Mouse (Mus musculus): Measurements from ENCODE around the gene Pex14.
A peak's percentile ranks its signal among the peaks of the same experiment; 100 is the strongest.

Gene Pex14

GRCm38 (mm10) chr4:149055847-149056246 lies 43.8 kb downstream of the Pex14 start:
- no peak for DNase-seq (ENCODE audit: low spot score)

GRCm38 (mm10) chr4:149049351-149050159 lies 50.1 kb downstream of the Pex14 start:
- DNase-seq (ENCODE audit: low spot score): no peak

- DNase-seq (ENCODE audit: low spot score): no peak
Measured at GRCm38 (mm10) chr4:149048625-149049228, 50.9 kb downstream of the Pex14 start.

GRCm38 (mm10) chr4:149047360-149047759 lies 52.3 kb downstream of the Pex14 start:
- peak; percentile 71 for DNase-seq (ENCODE audit: low spot score)

GRCm38 (mm10) chr4:149045885-149046284 lies 53.8 kb downstream of the Pex14 start:
- DNase-seq (ENCODE audit: low spot score): no peak

- no peak for DNase-seq (ENCODE audit: low spot score)
Measured at GRCm38 (mm10) chr4:149040289-149040688, 59.4 kb downstream of the Pex14 start.

GRCm38 (mm10) chr4:149037706-149038105 lies 62.0 kb downstream of the Pex14 start:
- no peak for DNase-seq (ENCODE audit: low spot score)

- DNase-seq (ENCODE audit: low spot score): no peak
Measured at GRCm38 (mm10) chr4:149036592-149036991, 63.1 kb downstream of the Pex14 start.

GRCm38 (mm10) chr4:149031507-149031906 lies 68.2 kb downstream of the Pex14 start:
- DNase-seq (ENCODE audit: low spot score): no peak

GRCm38 (mm10) chr4:149027571-149027970 lies 72.1 kb downstream of the Pex14 start:
- DNase-seq (ENCODE audit: low spot score): no peak

- DNase-seq (ENCODE audit: low spot score): no peak
Measured at GRCm38 (mm10) chr4:149025242-149025641, 74.4 kb downstream of the Pex14 start.

GRCm38 (mm10) chr4:149021021-149021420 lies 78.7 kb downstream of the Pex14 start:
- no peak for DNase-seq (ENCODE audit: low spot score)

GRCm38 (mm10) chr4:149019456-149019855 lies 80.2 kb downstream of the Pex14 start:
- DNase-seq (ENCODE audit: low spot score): no peak

- DNase-seq (ENCODE audit: low spot score): no peak
Measured at GRCm38 (mm10) chr4:149006756-149007155, 92.9 kb downstream of the Pex14 start.

- no peak for DNase-seq (ENCODE audit: low spot score)
Measured at GRCm38 (mm10) chr4:149006107-149006506, 93.6 kb downstream of the Pex14 start.

GRCm38 (mm10) chr4:149002441-149003093 lies 97.1 kb downstream of the Pex14 start:
- DNase-seq (ENCODE audit: low spot score): no peak

GRCm38 (mm10) chr4:149001515-149001914 lies 98.2 kb downstream of the Pex14 start:
- no peak for DNase-seq (ENCODE audit: low spot score)

- no peak for DNase-seq (ENCODE audit: low spot score)
Measured at GRCm38 (mm10) chr4:149000746-149001145, 98.9 kb downstream of the Pex14 start.

- no peak for DNase-seq (ENCODE audit: low spot score)
Measured at GRCm38 (mm10) chr4:148993948-148994347, 105.7 kb downstream of the Pex14 start.

GRCm38 (mm10) chr4:148990038-148990437 lies 109.6 kb downstream of the Pex14 start:
- DNase-seq (ENCODE audit: low spot score): no peak

GRCm38 (mm10) chr4:148985541-148986476 lies 113.9 kb downstream of the Pex14 start:
- DNase-seq (ENCODE audit: low spot score): no peak
